Mouse (Mus musculus) embryonic fibroblast, embryonic 13.5 days (primary cell): Measurements from ENCODE around the gene Akap7. TPM values are rescaled to one million over a fixed set of nuclear protein-coding genes. Genes with fewer than 3 reads are reported as not detected.
A peak's percentile ranks its signal among the peaks of the same experiment; 100 is the strongest.
"Not testable (repeated sequence)": the region's sequence is repeated elsewhere in the genome, so short reads cannot be mapped to it uniquely, and the experiment has no call there.

Experiments used
- H3K27ac ChIP-seq: 2 replicates; pipeline ENCODE4 v1.5.1; 2012; ENCODE audit warnings: low read length, control low read depth, inconsistent platforms; ENCODE audit not compliant: insufficient read depth
- H3K4me1 ChIP-seq: 2 replicates; pipeline ENCODE4 v1.6.1; 2011; ENCODE audit warnings: low read length; ENCODE audit not compliant: control insufficient read depth, insufficient read depth
- H3K4me3 ChIP-seq: 2 replicates; pipeline ENCODE4 v1.5.1; 2011; ENCODE audit warnings: mild to moderate bottlenecking, control low read depth, low read length; ENCODE audit not compliant: insufficient read depth
- CTCF ChIP-seq: IDR thresholded peaks from 2 replicates; pipeline ENCODE4 v1.5.1; 2011; ENCODE audit warnings: mild to moderate bottlenecking, control low read depth, low read length, moderate library complexity, borderline replicate concordance; ENCODE audit not compliant: insufficient read depth
- POLR2A ChIP-seq: IDR thresholded peaks from 2 replicates; pipeline ENCODE4 v1.6.1; 2011; ENCODE audit warnings: low read depth, mild to moderate bottlenecking, control low read depth, low read length, moderate library complexity
- polyA plus RNA-seq: library from polyadenylated mRNA; stranded (reverse); fragments of >200 nt; gene quantifications from 2 replicates; pipeline ENCODE4 v1.2.4, GENCODE M21; 2011; ENCODE audit warnings: low read depth; ENCODE audit not compliant: missing spikeins, insufficient read length

The Akap7 gene
- polyA plus RNA-seq, 1 experiment: 18.9 TPM

- TF ChIP-seq CTCF (no peak), POLR2A (no peak)
- no peaks in the 10 kb centered on the region for H3K4me1 ChIP-seq
These were observed 94.0 kb downstream of the Akap7 start for GRCm38 (mm10) chr10:25213716-25214115.

GRCm38 (mm10) chr10:25208619-25209018 is 99.1 kb downstream of the Akap7 start:
- Histone ChIP-seq H3K4me1 (no peaks in the 10 kb centered on the region), H3K27ac (no peak overlapping the region), H3K4me3 (no peak overlapping the region)
- TF ChIP-seq CTCF (no peak), POLR2A (no peak)

More at GRCm38 (mm10) chr10:25213716-25214115, 94.0 kb downstream of the Akap7 start:
- no peak overlapping the region for H3K4me3 ChIP-seq
- H3K27ac ChIP-seq: no peak overlapping the region

GRCm38 (mm10) chr10:25207866-25208265 is 99.8 kb downstream of the Akap7 start:
- Histone ChIP-seq H3K27ac (no peak overlapping the region), H3K4me3 (no peak overlapping the region), H3K4me1 (no peaks in the 10 kb centered on the region)
- TF ChIP-seq CTCF (peak; percentile 16; the same call in 1 of the 2 replicates), POLR2A (no peak)

GRCm38 (mm10) chr10:25200691-25201090 is 107.0 kb downstream of the Akap7 start:
- H3K4me3 ChIP-seq: no peak overlapping the region
- TF ChIP-seq CTCF (no peak), POLR2A (no peak)
- no peaks in the 10 kb centered on the region; the same call in none of the 2 replicates for H3K4me1 ChIP-seq
- H3K27ac ChIP-seq: no peak overlapping the region

- Histone ChIP-seq H3K4me1 (no peaks in the 10 kb centered on the region; the same call in none of the 2 replicates), H3K4me3 (peak overlapping the region; percentile 22), H3K27ac (no peak overlapping the region)
- TF ChIP-seq POLR2A (0 out of 2 replicates have a peak, but pooled peaks have one; percentile 17), CTCF (no peak)
These were observed 107.9 kb downstream of the Akap7 start for GRCm38 (mm10) chr10:25199510-25200353.

GRCm38 (mm10) chr10:25198575-25198974 is 109.1 kb downstream of the Akap7 start:
- H3K4me1 ChIP-seq: no peaks in the 10 kb centered on the region; the same call in none of the 2 replicates
- no peak overlapping the region for H3K27ac ChIP-seq
- H3K4me3 ChIP-seq: no peak overlapping the region
- TF ChIP-seq CTCF (no peak), POLR2A (no peak)

- H3K27ac ChIP-seq: no peak overlapping the region
- H3K4me1 ChIP-seq: no peaks in the 10 kb centered on the region; the same call in none of the 2 replicates
- TF ChIP-seq POLR2A (no peak), CTCF (no peak)
- no peak overlapping the region for H3K4me3 ChIP-seq
These were observed 109.6 kb downstream of the Akap7 start for GRCm38 (mm10) chr10:25198048-25198447.

GRCm38 (mm10) chr10:25192180-25193073 is 115.2 kb downstream of the Akap7 start:
- Histone ChIP-seq H3K4me3 (no peak overlapping the region), H3K27ac (no peak overlapping the region), H3K4me1 (no peaks in the 10 kb centered on the region; the same call in 1 of the 2 replicates)
- TF ChIP-seq CTCF: no peak
- no peak for TF ChIP-seq POLR2A

GRCm38 (mm10) chr10:25191166-25191565 is 116.5 kb downstream of the Akap7 start:
- no peak for TF ChIP-seq CTCF
- TF ChIP-seq POLR2A: no peak
- H3K4me3 ChIP-seq: no peak overlapping the region
- H3K4me1 ChIP-seq: no peaks in the 10 kb centered on the region
- H3K27ac ChIP-seq: no peak overlapping the region

GRCm38 (mm10) chr10:25186240-25186639 is 121.4 kb downstream of the Akap7 start:
- not testable (repeated sequence) for H3K4me3 ChIP-seq, H3K4me1 ChIP-seq, H3K27ac ChIP-seq

- Histone ChIP-seq H3K27ac (no peak overlapping the region), H3K4me3 (no peak overlapping the region), H3K4me1 (no peaks in the 10 kb centered on the region)
- TF ChIP-seq CTCF: no peak
- no peak for TF ChIP-seq POLR2A
These were observed 122.0 kb downstream of the Akap7 start for GRCm38 (mm10) chr10:25185691-25186090.
